Mouse (Mus musculus) hematopoietic multipotent progenitor cell, adult 10-12 weeks (in vitro differentiated cells): Measurements from ENCODE around the gene Jarid2. TPM values are rescaled to one million over a fixed set of nuclear protein-coding genes. Genes with fewer than 3 reads are reported as not detected.

Source experiments
- polyA plus RNA-seq: library from polyadenylated mRNA; stranded (reverse); fragments of >175 nt; gene quantifications from 2 replicates; pipeline ENCODE4 v1.2.3, GENCODE M21; 2012; ENCODE audit warnings: low replicate concordance

Jarid2 gene
- 38.4 and 80.4 TPM in 2 replicates for polyA plus RNA-seq

DNA sequence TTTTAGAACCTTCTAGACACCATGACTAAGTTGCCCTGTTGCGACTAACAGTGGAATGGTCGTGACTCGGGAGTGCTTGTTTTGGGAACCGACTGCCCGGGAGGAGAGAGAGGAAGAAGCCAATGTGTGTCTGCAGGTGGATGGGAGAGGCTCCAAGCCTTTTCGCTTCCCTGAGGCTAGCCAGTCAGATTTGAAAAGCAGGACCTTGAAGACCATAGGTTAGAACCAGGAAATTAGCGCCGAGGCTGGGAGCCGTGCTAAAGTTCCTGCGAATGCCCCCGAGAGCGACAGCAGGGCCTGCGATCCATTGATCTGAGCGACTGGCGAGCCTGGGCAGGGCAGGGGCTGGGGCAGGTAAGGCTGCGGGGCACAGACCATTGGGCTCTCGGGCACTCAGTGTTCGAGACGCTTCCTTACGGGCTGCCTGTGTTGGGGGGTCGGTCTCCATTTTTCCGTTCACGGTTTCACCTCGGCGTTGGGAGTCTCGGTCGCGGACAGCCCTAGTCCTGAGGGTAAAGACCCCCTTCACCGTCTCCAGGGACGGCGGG is at the start of gene Jarid2:
Jarid2 (plus strand) TSS at position 51 of the 548 bp plus-strand sequence.

